Mouse (Mus musculus): ENCODE data around the gene Gm3633. TPM values are rescaled to one million over a fixed set of nuclear protein-coding genes. Genes with fewer than 3 reads are reported as not detected.

The Gm3633 gene
- polyA plus RNA-seq (2014; fragmentation: Illumina TruSeq; extraction: RNeasy Lipid Tissue Mini Kit (QIAGEN cat#74804); ENCODE audit: low replicate concordance) = not detected

GRCm38 (mm10) chr14:42641817-42642216 is at the start of gene Gm3633:
Gene Gm3633 (minus strand): TSS chr14:42641917.

GRCm38 (mm10) chr14:42655638-42656037 is 13.9 kb upstream of the Gm3633 start, which contains the start of gene Gm10378:
Gene Gm10378 (plus strand): TSS chr14:42655938.

GRCm38 (mm10) chr14:42599782-42600181 is 41.9 kb downstream of the Gm3633 start, which contains the start of gene Gm17124:
Gene Gm17124 (minus strand): TSS chr14:42599882.

Other genes starting within 250 kb of the Gm3633 start
- gene Gm8005, start 202.2 kb downstream of the Gm3633 start, polyA plus RNA-seq (2014; fragmentation: Illumina TruSeq; extraction: RNeasy Lipid Tissue Mini Kit (QIAGEN cat#74804); ENCODE audit: low replicate concordance) = not detected
- gene Gm8011, start 178.0 kb downstream of the Gm3633 start, polyA plus RNA-seq (2014; fragmentation: Illumina TruSeq; extraction: RNeasy Lipid Tissue Mini Kit (QIAGEN cat#74804); ENCODE audit: low replicate concordance) = not detected
- not detected for gene Gm8020, start 139.6 kb downstream of the Gm3633 start, polyA plus RNA-seq (2014; fragmentation: Illumina TruSeq; extraction: RNeasy Lipid Tissue Mini Kit (QIAGEN cat#74804); ENCODE audit: low replicate concordance)
- gene Gm8024, start 117.6 kb downstream of the Gm3633 start, polyA plus RNA-seq (2014; fragmentation: Illumina TruSeq; extraction: RNeasy Lipid Tissue Mini Kit (QIAGEN cat#74804); ENCODE audit: low replicate concordance) = not detected
- gene Gm17124, start 42.0 kb downstream of the Gm3633 start, polyA plus RNA-seq (2014; fragmentation: Illumina TruSeq; extraction: RNeasy Lipid Tissue Mini Kit (QIAGEN cat#74804); ENCODE audit: low replicate concordance) = not detected
- not detected for gene Gm10378, start 14.0 kb upstream of the Gm3633 start, polyA plus RNA-seq (2014; fragmentation: Illumina TruSeq; extraction: RNeasy Lipid Tissue Mini Kit (QIAGEN cat#74804); ENCODE audit: low replicate concordance)
- not detected for gene Gm3015, start 126.9 kb upstream of the Gm3633 start, polyA plus RNA-seq (2014; fragmentation: Illumina TruSeq; extraction: RNeasy Lipid Tissue Mini Kit (QIAGEN cat#74804); ENCODE audit: low replicate concordance)
- gene Gm10377, start 156.1 kb upstream of the Gm3633 start, polyA plus RNA-seq (2014; fragmentation: Illumina TruSeq; extraction: RNeasy Lipid Tissue Mini Kit (QIAGEN cat#74804); ENCODE audit: low replicate concordance) = not detected
- gene Gm21977, start 211.6 kb upstream of the Gm3633 start, polyA plus RNA-seq (2014; fragmentation: Illumina TruSeq; extraction: RNeasy Lipid Tissue Mini Kit (QIAGEN cat#74804); ENCODE audit: low replicate concordance) = not detected